Mouse (Mus musculus): ENCODE results near the gene Fuom. TPM values are rescaled to one million over a fixed set of nuclear protein-coding genes. Genes with fewer than 3 reads are reported as not detected.

Gene Fuom
- total RNA-seq, 2 experiments from 2014 or later = 7.9 to 11.5 TPM

- ATAC-seq (replicated peaks; ENCODE audit: poor library complexity) = no peak
Measured at GRCm38 (mm10) chr7:140058528-140058927, 43.7 kb downstream of the Fuom start.

GRCm38 (mm10) chr7:140057413-140058407, 44.5 kb downstream of the Fuom start:
- ATAC-seq (replicated peaks; ENCODE audit: poor library complexity) = peak; percentile 20; the same call in 1 of the 2 replicates

- no peak for ATAC-seq (replicated peaks; ENCODE audit: poor library complexity)
Measured at GRCm38 (mm10) chr7:140054124-140054523, 48.1 kb downstream of the Fuom start.

GRCm38 (mm10) chr7:140049115-140049689, 53.0 kb downstream of the Fuom start:
- ATAC-seq (replicated peaks; ENCODE audit: poor library complexity) = peak; percentile 38

- ATAC-seq (replicated peaks; ENCODE audit: poor library complexity) = no peak
Measured at GRCm38 (mm10) chr7:140048361-140049114, 53.7 kb downstream of the Fuom start, which contains the start of gene Msx3. Gene Msx3, minus strand, starts transcription at chr7:140049089.

GRCm38 (mm10) chr7:140047811-140048311, 54.4 kb downstream of the Fuom start:
- peak; percentile 17; the same call in 1 of the 2 replicates for ATAC-seq (replicated peaks; ENCODE audit: poor library complexity)

Other genes with a start within 250 kb of the Fuom start
- not detected in 2 replicates for gene Kndc1, start 207.7 kb downstream of the Fuom start, total RNA-seq (2015)
- gene Kndc1, start 207.7 kb downstream of the Fuom start, total RNA-seq (2017) = not detected in 2 replicates
- not detected in 2 replicates for gene Utf1, start 158.7 kb downstream of the Fuom start, total RNA-seq (2015)
- gene Utf1, start 158.7 kb downstream of the Fuom start, total RNA-seq (2017) = not detected in 2 replicates
- 0.10 and 0.27 TPM in 2 replicates for gene 6430531B16Rik, start 123.7 kb downstream of the Fuom start, total RNA-seq (2015)
- gene 6430531B16Rik, start 123.7 kb downstream of the Fuom start, total RNA-seq (2017) = 0.57 TPM in 1 of 2 replicates, not detected in the other
- gene Adam8, start 109.9 kb downstream of the Fuom start, total RNA-seq (2015) = 1.3 and 1.9 TPM in 2 replicates
- 1.3 and 1.7 TPM in 2 replicates for gene Adam8, start 109.9 kb downstream of the Fuom start, total RNA-seq (2017)
- gene Zfp511, start 66.0 kb downstream of the Fuom start, total RNA-seq (2015) = 32.2 and 34.8 TPM in 2 replicates
- 21.0 and 21.1 TPM in 2 replicates for gene Zfp511, start 66.0 kb downstream of the Fuom start, total RNA-seq (2017)
- gene Tubgcp2, start 65.8 kb downstream of the Fuom start, total RNA-seq (2015) = 24.0 and 25.8 TPM in 2 replicates
- gene Tubgcp2, start 65.8 kb downstream of the Fuom start, total RNA-seq (2017) = 35.2 and 36.5 TPM in 2 replicates
- gene Msx3, start 53.4 kb downstream of the Fuom start, total RNA-seq (2015) = not detected in 2 replicates
- not detected in 2 replicates for gene Msx3, start 53.4 kb downstream of the Fuom start, total RNA-seq (2017)
- not detected in 2 replicates for gene Caly, start 19.9 kb downstream of the Fuom start, total RNA-seq (2015)
- not detected in 2 replicates for gene Caly, start 19.9 kb downstream of the Fuom start, total RNA-seq (2017)
- not detected in 2 replicates for gene Prap1, start 9.0 kb downstream of the Fuom start, total RNA-seq (2015)
- not detected in 2 replicates for gene Prap1, start 9.0 kb downstream of the Fuom start, total RNA-seq (2017)
- 26.1 and 31.7 TPM in 2 replicates for gene Paox, start 13.4 kb upstream of the Fuom start, total RNA-seq (2015)
- 15.7 and 23.4 TPM in 2 replicates for gene Paox, start 13.4 kb upstream of the Fuom start, total RNA-seq (2017)
- 108 and 109 TPM in 2 replicates for gene Echs1, start 14.0 kb upstream of the Fuom start, total RNA-seq (2015)
- 95.5 and 147 TPM in 2 replicates for gene Echs1, start 14.0 kb upstream of the Fuom start, total RNA-seq (2017)
- gene Mtg1, start 35.1 kb upstream of the Fuom start, total RNA-seq (2015) = 23.8 and 29.2 TPM in 2 replicates
- gene Mtg1, start 35.1 kb upstream of the Fuom start, total RNA-seq (2017) = 10.4 and 11.4 TPM in 2 replicates
- gene Sprn, start 52.4 kb upstream of the Fuom start, total RNA-seq (2015) = not detected in 2 replicates
- not detected in 2 replicates for gene Sprn, start 52.4 kb upstream of the Fuom start, total RNA-seq (2017)
- not detected in 2 replicates for gene Olfr522, start 62.3 kb upstream of the Fuom start, total RNA-seq (2015)
- gene Olfr522, start 62.3 kb upstream of the Fuom start, total RNA-seq (2017) = not detected in 2 replicates
- not detected in 2 replicates for gene Olfr523, start 70.8 kb upstream of the Fuom start, total RNA-seq (2015)
- not detected in 2 replicates for gene Olfr523, start 70.8 kb upstream of the Fuom start, total RNA-seq (2017)
- not detected in 2 replicates for gene Olfr524, start 103.5 kb upstream of the Fuom start, total RNA-seq (2015)
- not detected in 2 replicates for gene Olfr524, start 103.5 kb upstream of the Fuom start, total RNA-seq (2017)
- not detected in 2 replicates for gene Cd163l1, start 115.8 kb upstream of the Fuom start, total RNA-seq (2015)
- 0.21 TPM in 1 of 2 replicates, not detected in the other for gene Cd163l1, start 115.8 kb upstream of the Fuom start, total RNA-seq (2017)
- not detected in 2 replicates for gene 5830411N06Rik, start 144.8 kb upstream of the Fuom start, total RNA-seq (2015)
- not detected in 2 replicates for gene 5830411N06Rik, start 144.8 kb upstream of the Fuom start, total RNA-seq (2017)
- gene Olfr525, start 218.4 kb upstream of the Fuom start, total RNA-seq (2015) = not detected in 2 replicates
- not detected in 2 replicates for gene Olfr525, start 218.4 kb upstream of the Fuom start, total RNA-seq (2017)
- gene Olfr527, start 231.6 kb upstream of the Fuom start, total RNA-seq (2015) = not detected in 2 replicates
- not detected in 2 replicates for gene Olfr527, start 231.6 kb upstream of the Fuom start, total RNA-seq (2017)

Measured in megakaryocyte progenitor cell, adult 5-6 weeks (primary cell).